Mouse (Mus musculus) spleen, embryonic (tissue): Measurements from ENCODE around the gene Ppm1h.

Experiments used
- CTCF ChIA-PET: fragments of 350-600 bp; sonication (Branson Sonifier 250); formaldehyde crosslinking; loops from one replicate; lab custom pipeline; 2022; lab: Charles Lee

Ppm1h gene

DNA sequence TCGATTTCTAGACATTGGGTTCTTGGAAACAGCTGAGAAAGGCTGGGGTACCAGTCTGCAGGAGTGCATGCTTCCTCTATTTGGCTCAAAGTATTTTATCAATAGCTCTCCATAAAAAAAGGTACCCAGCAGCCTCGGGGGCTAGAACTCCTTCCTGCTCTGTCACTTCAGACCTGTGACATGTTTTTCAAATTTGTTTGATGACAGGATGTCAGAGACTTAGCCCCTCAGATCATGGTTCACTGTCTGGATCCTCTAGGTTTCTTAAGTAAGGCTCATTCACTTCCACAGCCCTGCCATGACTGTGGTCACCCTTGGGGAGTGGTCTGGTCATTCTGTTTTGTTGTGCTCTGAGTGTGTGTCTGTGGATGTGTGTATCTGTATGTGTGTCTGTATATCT lies 63.6 kb downstream of the Ppm1h start:
- CTCF ChIA-PET, result no interaction called here

DNA sequence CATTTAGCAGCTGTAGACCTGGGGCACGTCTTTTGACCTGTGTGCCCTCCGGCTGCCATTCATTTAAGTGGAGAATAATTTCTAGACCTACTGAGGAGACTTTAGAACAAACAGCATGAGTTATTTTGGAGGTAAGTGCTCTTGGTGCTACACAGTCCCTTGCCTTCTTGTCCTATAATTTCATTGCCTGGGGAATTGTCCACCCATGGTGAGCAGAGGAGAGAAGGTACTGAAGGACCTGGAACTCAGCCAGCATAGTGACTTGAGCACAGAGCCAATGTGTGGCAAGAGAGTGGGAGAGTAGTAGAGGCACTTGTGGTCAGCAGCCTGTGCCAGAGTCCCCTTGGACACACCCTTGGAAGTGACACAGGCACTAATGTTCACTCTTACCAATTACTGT lies 64.8 kb downstream of the Ppm1h start:
- CTCF ChIA-PET, result no interaction called here

DNA sequence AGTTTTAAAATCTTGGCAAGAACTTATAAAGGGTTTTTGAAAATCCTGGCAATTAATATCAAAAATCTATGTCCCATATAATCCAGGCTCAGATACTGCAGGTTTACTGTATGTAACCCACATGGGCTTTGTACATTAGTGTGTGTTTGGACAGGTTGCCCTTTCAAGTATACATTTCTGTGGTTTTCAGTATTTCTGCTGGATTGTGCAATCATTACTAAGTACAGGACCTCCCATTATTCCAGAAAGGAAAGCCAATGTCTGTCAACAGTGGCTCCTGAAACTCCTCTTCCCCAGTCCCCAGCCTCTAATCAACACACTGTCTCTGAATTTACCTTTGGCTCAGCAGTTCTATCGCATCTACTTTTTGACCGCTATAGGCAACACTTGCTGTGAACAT lies 66.4 kb downstream of the Ppm1h start:
- CTCF ChIA-PET, result no interaction called here

DNA sequence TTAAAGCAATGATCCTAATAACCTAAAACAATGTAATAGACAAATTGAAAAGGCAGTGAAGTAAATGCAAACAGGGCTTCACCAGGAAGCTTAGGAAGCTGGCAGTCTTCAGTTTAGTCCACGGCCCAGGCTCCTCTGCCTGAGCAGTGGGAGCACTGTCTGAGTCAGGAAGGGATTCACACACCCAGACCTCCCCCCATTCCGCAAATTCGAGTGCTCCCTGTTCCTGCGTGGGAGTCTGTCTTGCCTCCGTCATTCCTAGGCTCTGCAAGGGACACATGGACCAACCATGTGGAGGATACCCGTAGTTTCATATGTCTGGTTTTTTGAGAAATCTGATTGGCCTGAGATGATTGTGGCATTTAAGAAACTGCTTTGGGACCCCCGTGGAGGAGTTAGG lies 67.6 kb downstream of the Ppm1h start:
- CTCF ChIA-PET, result no interaction called here

DNA sequence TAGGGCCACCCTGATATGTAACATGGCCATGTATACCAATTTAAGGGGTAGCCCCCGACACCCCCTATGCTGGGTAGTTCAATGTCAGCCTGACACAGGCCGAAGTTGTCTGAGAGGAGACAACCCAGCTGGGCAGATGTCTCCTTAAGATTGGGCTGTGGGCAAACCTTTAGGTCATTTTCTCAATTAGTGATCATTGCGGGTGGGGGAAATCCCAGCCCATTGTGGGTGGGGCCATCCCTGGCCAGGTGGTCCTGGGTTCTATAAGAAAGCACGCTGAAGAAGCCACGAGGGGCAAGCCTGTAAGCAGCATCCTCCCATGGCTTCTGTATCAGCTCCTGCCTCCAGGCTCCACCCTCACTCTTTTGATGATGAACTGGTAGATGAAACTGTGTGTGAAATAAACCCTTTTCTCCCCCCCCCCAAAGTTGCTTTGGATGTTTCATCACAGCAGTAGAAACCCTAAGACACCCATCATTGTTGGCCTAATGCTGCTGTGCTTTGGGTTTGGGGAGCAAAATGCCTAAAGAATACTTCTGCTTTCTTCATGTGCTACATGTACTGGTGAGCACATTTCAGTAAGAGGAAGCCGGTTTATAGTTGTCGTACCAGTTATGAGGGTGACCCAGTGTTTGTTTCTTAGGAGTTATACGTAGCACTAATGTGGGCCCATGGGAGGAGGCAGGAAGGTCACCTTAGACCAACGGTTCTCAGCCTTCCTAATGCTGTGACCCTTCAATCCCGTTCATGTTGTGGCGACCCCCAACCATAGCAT lies 68.8 kb downstream of the Ppm1h start:
- CTCF ChIA-PET, result no interaction called here

DNA sequence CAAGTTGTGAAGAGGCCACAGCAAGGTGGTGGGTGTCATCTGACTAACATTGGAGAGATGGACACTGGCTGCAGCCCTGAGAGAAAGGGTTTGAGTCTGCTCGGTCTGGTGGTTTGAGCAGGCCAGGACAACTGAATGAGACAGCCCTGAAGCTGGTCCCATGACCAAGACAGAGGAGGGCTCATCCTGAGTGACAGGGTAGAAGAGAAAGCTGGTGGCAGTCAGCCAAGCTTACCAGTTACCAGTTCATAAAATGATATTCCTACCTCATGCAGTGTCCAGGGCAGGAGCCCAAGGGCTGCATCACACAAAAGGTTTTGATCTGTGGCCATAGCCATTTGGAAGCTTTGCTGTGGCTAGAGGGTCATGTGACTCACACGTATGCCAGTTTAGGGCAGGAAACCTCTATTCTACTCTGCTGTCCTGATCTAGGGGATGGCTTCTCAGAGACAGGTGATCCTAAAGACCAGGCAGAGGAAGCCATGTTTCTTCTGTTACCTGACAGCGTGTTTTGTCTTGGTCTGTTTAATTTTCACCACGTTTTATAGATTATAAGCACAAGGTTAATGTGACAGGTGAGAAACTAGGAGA lies 69.9 kb downstream of the Ppm1h start:
- CTCF ChIA-PET, result no interaction called here

DNA sequence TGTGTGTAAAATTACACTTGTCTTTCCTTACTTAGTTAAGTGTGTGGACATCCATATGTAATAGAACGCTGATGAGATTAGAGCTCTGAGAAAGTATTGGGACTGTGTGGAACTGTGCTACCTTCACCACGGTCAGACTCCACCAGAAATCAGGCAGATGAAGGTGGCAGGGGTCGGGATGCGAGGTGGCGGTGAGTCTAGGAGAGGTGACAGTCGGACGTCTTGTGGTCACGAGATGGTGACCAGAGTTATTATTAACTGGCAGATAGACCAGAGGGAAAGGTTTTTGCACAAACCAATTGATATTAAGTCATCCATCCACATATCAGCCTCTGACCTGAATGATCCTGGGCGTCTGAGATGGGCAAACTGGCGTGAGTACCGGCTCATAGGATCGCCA lies 70.5 kb downstream of the Ppm1h start:
- CTCF ChIA-PET, result interaction anchor here (0.6 kb wide), 1 partner anchor 1381 kb away, joined by 4 read pairs; no protein-coding TSS in a partner anchor

DNA sequence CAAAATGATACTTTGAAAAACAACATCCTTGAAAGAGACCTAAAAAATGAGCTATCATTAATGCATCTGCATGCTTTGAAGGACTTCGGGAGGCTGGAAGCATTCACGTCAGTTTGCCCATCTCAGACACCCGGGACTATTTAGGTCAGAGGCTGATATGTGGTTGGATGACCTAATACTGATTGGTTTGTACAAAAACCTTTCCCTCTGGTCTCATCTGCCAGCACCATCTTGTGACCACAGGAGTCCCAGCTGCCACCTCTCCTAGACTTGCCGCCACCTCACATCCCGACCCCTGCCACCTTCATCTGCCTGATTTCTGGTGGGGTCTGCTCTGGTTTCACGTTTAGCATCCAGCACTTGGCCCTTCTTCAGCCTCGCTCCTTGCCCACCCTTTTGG lies 71.3 kb downstream of the Ppm1h start:
- CTCF ChIA-PET, result interaction anchor here (0.6 kb wide), 1 partner anchor 1382 kb away, joined by 4 read pairs; no protein-coding TSS in a partner anchor

DNA sequence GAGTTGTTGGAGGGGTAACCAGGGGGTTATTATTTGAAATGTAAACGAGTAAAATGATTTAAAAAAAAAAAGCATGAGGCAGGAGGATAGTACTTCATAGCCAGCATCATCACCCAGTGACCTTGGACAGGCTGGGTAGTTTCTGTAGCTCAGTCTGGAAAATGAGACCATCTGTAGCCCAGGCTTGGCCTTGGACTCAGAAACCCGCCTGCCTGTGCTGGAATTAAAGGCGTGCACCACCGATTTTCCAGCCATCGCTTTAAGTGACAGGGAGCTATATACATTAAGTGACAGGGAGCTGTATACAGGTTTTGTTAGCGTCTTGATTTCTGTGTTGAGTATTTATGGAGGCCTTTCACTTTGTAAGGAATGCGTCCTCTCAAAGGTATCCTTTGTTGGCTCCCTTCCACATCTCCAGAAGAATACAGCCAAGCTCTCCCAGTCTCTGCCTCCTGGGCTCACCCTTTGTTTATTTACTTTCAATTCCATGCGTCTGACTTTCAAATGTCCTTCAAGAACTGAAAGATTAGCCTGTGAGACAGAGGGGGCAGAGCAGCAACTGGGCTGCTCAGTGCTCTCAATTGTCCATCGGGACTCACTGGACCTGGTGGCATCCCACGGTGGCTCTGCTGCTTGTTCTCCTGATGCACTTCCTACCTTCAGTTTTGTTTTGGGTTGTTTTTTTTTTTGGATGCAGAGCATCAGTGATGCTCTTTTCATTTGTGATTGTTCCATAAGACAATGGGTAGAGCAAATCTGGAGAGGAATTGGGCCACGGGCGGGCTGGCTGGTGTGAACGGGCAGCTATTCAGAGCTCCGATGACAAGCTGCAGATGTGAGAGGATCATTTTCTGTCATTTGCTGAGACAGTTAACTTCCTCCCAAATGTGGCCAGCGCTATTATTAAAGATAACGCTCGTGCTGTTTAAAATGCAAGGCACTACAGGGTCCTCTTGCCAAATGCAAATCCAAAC lies 74.7 kb downstream of the Ppm1h start:
- CTCF ChIA-PET, result no interaction called here

DNA sequence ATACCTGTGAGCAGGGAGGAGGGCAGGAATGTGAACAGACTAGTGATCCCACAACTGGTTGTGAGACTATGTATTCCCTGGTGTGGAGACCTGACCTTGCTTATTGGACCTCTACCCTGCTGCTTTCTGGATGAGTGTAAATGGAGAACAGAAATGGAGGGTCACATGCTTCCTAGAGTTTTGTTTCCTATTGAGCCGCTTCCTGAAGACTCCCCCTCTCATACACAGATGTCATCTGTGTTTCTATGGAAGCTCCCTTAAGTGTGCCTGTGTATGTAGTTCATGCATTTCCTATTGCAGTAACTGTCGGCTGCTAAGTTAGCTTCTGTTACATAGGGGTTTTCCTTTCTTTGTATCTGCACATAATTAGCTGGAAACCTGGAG lies 75.4 kb downstream of the Ppm1h start:
- CTCF ChIA-PET, result no interaction called here

DNA sequence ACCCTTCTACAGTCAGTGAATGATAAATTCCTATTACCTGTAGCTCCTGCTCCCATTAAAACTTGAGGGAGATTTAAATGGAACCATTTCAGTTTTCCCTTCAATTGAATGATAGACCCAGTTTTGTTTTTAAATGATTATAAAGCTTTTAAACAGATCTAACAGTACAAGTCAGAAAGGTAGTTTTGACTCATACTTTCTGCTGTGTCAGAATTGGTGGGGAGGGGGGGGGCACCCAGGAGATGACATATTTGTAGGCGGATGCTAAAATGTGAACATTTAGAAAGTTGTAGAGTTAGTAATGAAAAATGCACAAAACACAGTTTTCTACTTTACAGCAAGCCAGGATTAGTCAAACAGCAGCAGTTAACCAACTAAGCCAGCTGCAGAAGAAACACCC lies 76.4 kb downstream of the Ppm1h start:
- CTCF ChIA-PET, result interaction anchor here (0.6 kb wide), 1 partner anchor 30 kb away, joined by 5 read pairs; no protein-coding TSS in a partner anchor

DNA sequence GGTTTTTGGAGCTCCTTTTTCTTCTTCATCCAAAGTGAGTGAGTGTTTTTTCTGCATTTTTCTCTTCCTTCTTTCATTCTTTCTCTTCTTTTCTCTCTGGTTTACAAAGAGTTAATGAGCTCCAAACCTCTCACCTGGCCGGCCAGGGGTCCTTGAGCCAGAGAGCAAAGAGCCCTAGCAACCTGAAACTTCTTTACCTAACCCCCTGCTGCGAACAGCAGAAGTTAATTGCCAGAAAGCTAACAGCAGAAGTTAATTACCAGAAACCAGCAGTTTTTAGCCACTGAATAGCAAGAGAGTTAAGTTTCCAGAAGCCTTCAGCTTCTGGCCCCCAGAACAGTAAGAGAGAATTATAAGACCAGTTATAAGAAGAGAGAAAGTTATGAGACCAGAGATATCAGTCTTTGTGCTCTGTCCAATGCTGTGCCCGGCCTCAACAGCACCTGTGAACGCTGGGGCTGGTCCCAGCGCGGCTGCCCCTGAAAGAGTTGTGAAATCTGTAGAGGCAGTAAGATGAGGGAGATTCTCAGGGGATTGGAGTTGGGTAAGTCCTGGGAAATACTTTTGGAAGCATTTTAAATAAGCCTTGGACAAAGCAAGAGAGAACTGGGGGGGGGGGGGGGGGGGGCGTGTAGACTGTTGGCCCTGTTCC lies 78.4 kb downstream of the Ppm1h start:
- CTCF ChIA-PET, result no interaction called here

DNA sequence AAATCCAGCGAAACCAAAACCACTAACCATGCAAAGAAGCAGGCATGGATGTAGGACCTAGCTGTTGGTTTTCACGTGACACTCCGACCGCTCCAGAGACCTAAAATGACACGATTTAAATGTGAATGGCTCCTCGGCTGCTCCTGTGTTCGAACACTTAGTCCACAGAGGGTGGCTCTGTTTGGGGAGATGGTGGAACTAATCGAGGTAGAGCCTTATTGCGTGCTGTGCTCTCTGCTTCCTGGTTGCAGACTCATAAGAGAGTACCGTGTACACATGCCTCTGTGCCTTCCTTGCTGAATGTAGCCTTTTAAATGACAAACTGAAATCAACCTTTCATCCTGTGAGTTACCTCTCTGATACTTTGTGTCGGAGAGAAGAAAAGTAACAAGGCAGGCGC lies 79.2 kb downstream of the Ppm1h start:
- CTCF ChIA-PET, result no interaction called here

DNA sequence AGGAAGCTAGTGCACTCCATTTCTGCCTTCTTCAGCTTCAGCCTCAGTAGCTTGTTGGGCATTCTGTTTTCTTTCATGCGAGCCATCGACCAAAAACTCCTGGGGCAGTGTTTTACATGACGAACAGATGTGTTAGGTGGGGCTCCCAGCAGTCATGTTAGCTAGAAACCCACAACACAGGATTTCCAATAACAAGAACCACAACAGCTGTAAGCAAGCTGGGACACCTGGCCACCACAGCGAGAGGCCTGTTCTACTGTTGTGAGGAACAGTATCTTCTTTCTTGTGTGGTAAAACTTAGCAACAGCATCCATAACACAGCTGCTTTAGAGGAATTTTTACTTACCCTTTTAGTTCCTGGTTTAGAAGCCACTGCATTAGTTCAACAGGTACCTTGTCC lies 79.8 kb downstream of the Ppm1h start:
- CTCF ChIA-PET, result no interaction called here

DNA sequence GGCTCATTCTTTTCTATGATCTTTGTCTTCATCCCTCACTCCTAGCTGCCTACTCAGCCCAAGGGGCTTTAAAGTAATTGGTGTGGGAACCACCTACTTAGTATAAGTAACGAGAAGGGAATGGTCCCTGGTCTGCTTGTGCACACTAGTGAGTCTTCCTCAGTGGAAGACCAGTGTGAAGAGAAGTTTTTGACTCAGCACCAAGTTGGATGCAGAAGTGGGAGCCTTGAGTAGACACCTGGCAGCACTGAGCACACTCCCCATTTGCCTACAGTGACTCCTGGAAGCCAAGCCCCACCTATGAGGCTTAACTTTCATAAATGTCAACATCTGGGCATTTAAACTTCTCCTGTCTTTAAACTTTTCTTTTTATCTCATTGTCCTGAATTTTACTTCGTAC lies 81.2 kb downstream of the Ppm1h start:
- CTCF ChIA-PET, result no interaction called here

DNA sequence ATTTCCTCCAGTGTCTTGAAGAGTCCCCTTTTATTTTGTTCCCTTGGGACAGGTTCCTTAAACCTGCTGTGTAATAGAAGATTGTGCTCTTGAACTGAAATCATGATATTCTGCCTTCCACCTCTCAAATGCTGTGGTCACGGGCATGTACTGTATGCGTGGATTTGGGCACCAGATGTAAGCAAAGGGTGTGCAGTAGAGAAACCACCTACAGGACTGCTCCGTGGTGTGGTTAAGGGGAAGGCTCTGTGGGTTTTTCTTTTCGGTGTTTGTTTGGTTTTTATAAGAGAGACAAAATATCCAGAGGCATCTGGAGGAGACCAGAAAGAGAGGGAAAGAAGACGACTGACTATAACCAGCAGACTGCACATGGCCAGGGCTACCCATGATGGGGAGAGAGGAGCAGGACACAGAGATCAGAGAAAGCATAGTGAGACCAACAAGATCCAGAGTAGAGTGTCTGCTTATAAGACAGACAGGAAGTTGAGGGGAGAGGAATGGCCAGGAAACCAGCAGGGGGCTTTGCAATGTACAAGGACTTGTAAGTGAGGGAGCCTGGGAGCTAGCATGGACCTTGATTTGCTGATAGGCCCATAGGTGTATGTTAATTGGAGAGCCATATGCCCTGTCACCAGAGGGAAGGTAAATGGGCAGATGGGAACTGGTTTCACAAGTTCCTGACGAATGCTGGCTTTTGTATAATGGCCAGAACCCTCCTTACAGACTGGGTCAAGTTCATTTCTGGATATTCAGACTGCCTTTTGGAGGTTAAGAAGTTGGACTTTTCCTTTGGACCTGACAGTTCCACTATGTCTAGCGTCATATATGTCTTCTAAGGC lies 82.1 kb downstream of the Ppm1h start:
- CTCF ChIA-PET, result no interaction called here

DNA sequence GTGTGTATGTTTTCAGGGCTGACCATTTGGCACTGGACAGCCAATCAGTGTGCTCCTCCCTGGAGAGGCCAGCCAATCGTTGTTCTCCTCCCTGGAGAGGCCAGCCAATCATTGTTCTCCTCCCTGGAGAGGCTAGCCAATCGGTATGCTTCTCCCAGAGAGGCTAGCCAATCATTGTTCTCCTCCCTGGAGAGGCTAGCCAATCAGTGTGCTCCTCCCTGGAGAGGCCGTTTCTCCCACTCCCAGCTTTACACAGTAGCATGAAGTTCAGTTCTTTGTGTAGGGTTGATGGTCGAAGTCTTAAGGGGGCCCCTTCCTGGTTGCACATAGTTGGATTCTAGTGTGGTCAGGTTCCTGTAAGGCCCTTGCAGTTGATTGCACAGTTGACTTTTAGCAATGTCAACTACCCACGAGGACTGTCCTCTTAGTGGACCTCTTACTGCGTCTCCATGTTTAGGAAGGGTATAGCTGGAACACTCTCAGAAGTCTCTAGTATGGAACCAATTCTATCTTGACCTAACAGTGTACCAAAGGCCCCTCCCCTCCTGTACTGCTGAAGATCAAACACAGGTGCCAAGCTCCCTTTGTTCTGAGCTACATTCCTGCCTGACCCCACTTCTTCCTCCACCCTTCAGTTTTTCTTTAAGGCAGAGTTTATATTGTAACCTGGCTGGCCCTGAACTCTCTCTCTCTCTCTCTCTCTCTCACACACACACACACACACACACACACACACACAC lies 84.4 kb downstream of the Ppm1h start:
- CTCF ChIA-PET, result no interaction called here

DNA sequence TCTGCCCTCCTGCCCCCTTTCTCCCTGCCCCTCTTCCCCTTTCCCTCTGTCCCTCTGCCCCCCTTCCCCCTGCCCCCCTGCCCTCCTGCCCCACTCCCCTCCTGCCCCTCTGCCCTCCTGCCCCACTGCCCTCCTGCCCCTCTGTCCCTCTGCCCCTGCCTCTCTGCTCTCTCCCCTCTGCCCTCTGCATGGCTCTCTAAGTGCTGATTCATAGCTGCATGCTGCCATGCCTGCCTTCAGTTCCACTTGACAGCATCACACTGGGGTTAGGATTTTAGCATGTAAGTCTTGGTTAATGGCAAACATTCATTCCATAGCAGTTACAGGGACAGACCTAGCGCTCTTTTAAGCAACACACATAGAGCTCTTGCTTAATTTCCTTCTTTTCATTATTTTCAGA lies 85.0 kb downstream of the Ppm1h start:
- CTCF ChIA-PET, result no interaction called here

DNA sequence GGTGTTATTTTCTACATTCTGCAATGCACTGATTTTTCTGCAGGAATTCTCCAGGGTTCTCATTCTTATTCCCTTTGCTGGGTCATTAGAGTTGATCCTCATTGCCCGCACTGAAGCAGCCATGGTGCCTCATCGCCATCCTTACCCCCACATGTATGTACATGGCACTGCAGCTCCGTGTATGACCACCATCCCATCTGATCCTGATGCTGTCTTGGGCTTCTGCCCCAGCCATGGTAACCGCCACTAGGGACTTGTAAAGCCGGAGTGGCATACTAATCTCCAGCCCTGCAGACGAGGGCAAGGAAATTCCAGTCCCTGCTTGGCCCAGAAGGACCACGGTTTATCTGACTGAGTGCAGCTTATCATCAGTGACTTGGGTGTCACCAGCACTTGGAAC lies 86.1 kb downstream of the Ppm1h start:
- CTCF ChIA-PET, result no interaction called here

DNA sequence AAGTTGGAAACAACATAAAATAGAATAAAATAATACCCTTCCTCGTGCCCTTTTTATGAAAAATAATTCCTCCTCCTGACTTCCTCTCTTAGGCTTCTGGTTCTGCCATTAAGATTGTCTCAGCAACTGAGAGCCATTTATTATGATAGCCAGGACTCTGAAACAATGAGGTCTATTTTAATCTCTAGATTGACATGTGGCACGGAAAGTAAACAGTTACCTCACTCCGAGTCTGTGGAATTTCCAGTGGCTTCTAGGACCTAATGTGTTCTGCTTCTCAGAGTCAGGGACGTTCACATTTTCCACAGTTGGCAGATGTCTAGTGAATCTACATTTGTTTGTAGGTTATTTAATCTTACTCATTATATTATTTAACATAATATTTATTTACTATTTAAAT lies 87.0 kb downstream of the Ppm1h start:
- CTCF ChIA-PET, result no interaction called here
